8 mouse cellular contexts compared by ENCODE assay signal in genomic region chr4:150656504-150656903, GRCm38 (mm10). TPM values are rescaled to one million over a fixed set of nuclear protein-coding genes. Genes with fewer than 3 reads are reported as not detected.
DNase-seq lines count a peak whose midpoint lies in the region; ATAC-seq and TF ChIP-seq lines count a peak whose summit lies in the region.

No protein-coding gene starts in this region.

- H3K4me3 ChIP-seq in liver, embryonic 14.5 days (ENCODE audit: insufficient read depth in 1 of 2, low read depth in 2 of 2, low read length in 2 of 2) = no peak overlapping the region

- H3K9me3 ChIP-seq in liver, embryonic 14.5 days (ENCODE audit: control insufficient read depth, low read length) = no peaks in the 10 kb centered on the region

- no peak overlapping the region for H3K4me2 ChIP-seq in liver, embryonic 14.5 days (ENCODE audit: low read depth)

- H3K36me3 ChIP-seq in liver, embryonic 14.5 days (replicated peaks; ENCODE audit: control insufficient read depth, insufficient read depth, low read depth) = no peaks in the 10 kb centered on the region

- peak; percentile 17 for DNase-seq in gastrocnemius, adult 18-20 months (ENCODE audit: low spot score)
- no peak for DNase-seq in gastrocnemius, postnatal 14 days
- no peak for DNase-seq in liver, embryonic 14.5 days (ENCODE audit: low read depth in 3 of 3, low spot score in 3 of 3)
- DNase-seq in liver = no peak
- peak; percentile 86 for DNase-seq in R1 (ENCODE audit: low read depth, low spot score)
- peak; percentile 41 for DNase-seq in lung, postnatal 36 days
- DNase-seq in spleen, postnatal 36 days (ENCODE audit: low spot score in 2 of 2) = no peak
- no peak for DNase-seq in urinary bladder, postnatal 36 days (ENCODE audit: low spot score in 2 of 2)

- TF ChIP-seq EP300 in liver, embryonic 14.5 days (IDR thresholded peaks at IDR 0.05; ENCODE audit: low read depth) = no peak

- peaks cover 15% of the 10 kb centered on the region for H3K27me3 ChIP-seq in liver, embryonic 14.5 days (ENCODE audit: control insufficient read depth, insufficient read depth, low read length)

- no peak overlapping the region for H3K9ac ChIP-seq in liver, embryonic 14.5 days (replicated peaks)

- WGBS in liver, embryonic 14.5 days (ENCODE audit: insufficient replicate concordance) = 64% methylated on average over 6 of the region's 6 CpGs

- no peak overlapping the region for H3K27ac ChIP-seq in liver, embryonic 14.5 days

- ATAC-seq in liver, embryonic 14.5 days (ENCODE audit: insufficient read depth) = no peak

- no peaks in the 10 kb centered on the region; a peak in 1 of 4 replicates for H3K4me1 ChIP-seq in liver, embryonic 14.5 days (replicated peaks; ENCODE audit: control insufficient read depth in 2 of 2, insufficient read depth in 2 of 2, low read length in 1 of 2)

- intact Hi-C loops in gastrocnemius, postnatal 14 days (cut with DNase I; ENCODE audit: low total_unique reads) = loop anchor here (2.0 kb wide), 1 partner anchor 242 kb away; no protein-coding TSS in a partner anchor

- TF ChIP-seq CTCF in liver, embryonic 14.5 days (IDR thresholded peaks at IDR 0.05; ENCODE audit: low read depth) = peak; percentile 28

RNA-seq across cellular contexts. Expression of gene Slc45a1, which starts 4.5 kb away (rescaled TPM):
- total RNA-seq in gastrocnemius, adult 18-20 months (2021) = not detected
- total RNA-seq in gastrocnemius, postnatal 14 days (2021) = not detected
- polyA plus RNA-seq in liver, embryonic 14.5 days (2012; rRNA removed) = 0.02 TPM in 1 of 2 replicates, not detected in the other
- not detected in 2 replicates for polyA plus RNA-seq in liver, embryonic 14.5 days (2014; fragmentation: Nextera tagmentation; extraction: Ambion mirVana)

Comparison
In these comparisons a context has a peak if more than half of its experiments do, and no peak if none do; other contexts are left out.
1. DNase-seq: peak in gastrocnemius, adult 18-20 months (single experiment), R1 (single experiment) and lung, postnatal 36 days (single experiment); none in gastrocnemius, postnatal 14 days (single experiment), liver, embryonic 14.5 days (0 of 3), liver (single experiment), spleen, postnatal 36 days (0 of 2) and urinary bladder, postnatal 36 days (0 of 2).